Comparison of ENCODE assay signal across 15 mouse cellular contexts in the genomic region with DNA sequence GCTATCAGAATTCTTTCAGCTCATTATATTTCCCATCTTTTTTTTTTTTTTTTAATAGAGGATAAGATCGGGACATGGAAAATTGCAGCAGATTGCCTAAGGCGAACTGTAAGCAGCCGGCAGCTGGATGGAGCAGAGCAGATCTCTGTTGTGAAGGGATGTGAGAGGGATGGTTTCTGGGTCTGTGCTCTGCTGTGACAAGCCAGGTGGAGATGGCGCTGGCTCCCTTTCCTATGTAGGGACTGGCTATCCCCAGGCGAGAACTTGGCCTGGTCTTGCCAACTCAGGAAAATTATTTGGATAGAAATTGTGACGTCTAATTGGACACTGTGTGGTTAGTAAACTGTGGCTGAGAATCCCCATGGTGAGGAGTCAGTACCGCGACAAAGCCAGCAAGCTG.
DNase-seq lines count a peak whose midpoint lies in the region; ATAC-seq lines count a peak whose summit lies in the region.
"Had no signal": no experiment of that assay in that cellular context is flagged by ENCODE, and none has a peak within 500 bp of the region (broad histone marks: within the 10 kb centered on the region; RNA-seq: fewer than 3 reads in every experiment).

No protein-coding gene starts in this region.

- intact Hi-C loops in left cerebral cortex, postnatal 4 days (cut with DNase I): no loop called here
- intact Hi-C loops in left cerebral cortex, postnatal 36 days (cut with DNase I): no loop called here

- H3K36me3 ChIP-seq in forebrain, embryonic 14.5 days (ENCODE audit: control insufficient read depth, insufficient read depth, low read length): no peaks in the 10 kb centered on the region
- H3K36me3 ChIP-seq in hindbrain, embryonic 16.5 days (ENCODE audit: control insufficient read depth, insufficient read depth, low read length): no peaks in the 10 kb centered on the region
- H3K36me3 ChIP-seq in neural tube, embryonic 14.5 days (ENCODE audit: control insufficient read depth, insufficient read depth, low read length): no peaks in the 10 kb centered on the region

- H3K4me3 ChIP-seq in forebrain, embryonic 14.5 days (ENCODE audit: low read depth, low read length): no peak overlapping the region
- H3K4me3 ChIP-seq in hindbrain, embryonic 16.5 days (ENCODE audit: low read length): no peak overlapping the region
- H3K4me3 ChIP-seq in neural tube, embryonic 14.5 days (ENCODE audit: low read depth, low read length): no peak overlapping the region

- H3K9ac ChIP-seq in forebrain, embryonic 14.5 days (ENCODE audit: low read length): no peak overlapping the region
- H3K9ac ChIP-seq in hindbrain, embryonic 16.5 days (ENCODE audit: low read depth, low read length): no peak overlapping the region
- H3K9ac ChIP-seq in neural tube, embryonic 14.5 days (replicated peaks; ENCODE audit: low read depth, low read length): no peak overlapping the region
- H3K9ac ChIP-seq: liver, embryonic 14.5 days had no signal

- 64% methylated on average over 8 of the region's 8 CpGs for WGBS in forebrain, embryonic 14.5 days
- WGBS in hindbrain, embryonic 16.5 days: 31% methylated on average over 8 of the region's 8 CpGs
- WGBS in neural tube, embryonic 14.5 days: 49% methylated on average over 8 of the region's 8 CpGs

- DNase-seq in left cerebral cortex, postnatal 4 days: peak; percentile 50
- DNase-seq in left cerebral cortex, postnatal 36 days (ENCODE audit: low spot score in 2 of 2): no peak
- DNase-seq in forebrain, embryonic 14.5 days (ENCODE audit: low spot score): peak; percentile 58
- DNase-seq in embryo, embryonic 9.5 days (ENCODE audit: extremely low spot score): no peak
- no peak for DNase-seq in retina, postnatal 1 day
- DNase-seq in natural killer cell, adult 2 months (ENCODE audit: low spot score in 2 of 2): no peak
- DNase-seq: cerebellum, adult 11-12 months; embryo, embryonic 11 days; gastrocnemius, postnatal 36 days; lung, postnatal 10 days; thymus, postnatal 14 days had no signal

- H3K4me2 ChIP-seq in forebrain, embryonic 14.5 days (ENCODE audit: low read length): no peak overlapping the region
- no peak overlapping the region for H3K4me2 ChIP-seq in hindbrain, embryonic 16.5 days (ENCODE audit: low read length)
- H3K4me2 ChIP-seq in neural tube, embryonic 14.5 days (ENCODE audit: low read depth, low read length): no peak overlapping the region

- H3K4me1 ChIP-seq in forebrain, embryonic 14.5 days (ENCODE audit: control insufficient read depth, insufficient read depth, low read length): peaks cover 5% of the 10 kb centered on the region; the same call in 1 of the 2 replicates
- H3K4me1 ChIP-seq in hindbrain, embryonic 16.5 days (ENCODE audit: control insufficient read depth, insufficient read depth, low read depth, low read length): peaks cover 4% of the 10 kb centered on the region; the same call in 1 of the 2 replicates
- peaks cover 6% of the 10 kb centered on the region; the same call in 1 of the 2 replicates for H3K4me1 ChIP-seq in neural tube, embryonic 14.5 days (ENCODE audit: control insufficient read depth, insufficient read depth, low read length)

- no peak overlapping the region for H3K27ac ChIP-seq in forebrain, embryonic 14.5 days (ENCODE audit: low read depth, low read length)
- peak overlapping the region; percentile 16 for H3K27ac ChIP-seq in hindbrain, embryonic 16.5 days (ENCODE audit: low read depth, low read length)
- H3K27ac ChIP-seq in neural tube, embryonic 14.5 days (ENCODE audit: low read depth, low read length): 0 out of 2 replicates have a peak overlapping the region, but pooled peaks have one; percentile 3
- H3K27ac ChIP-seq: kidney, postnatal 0 days; liver, embryonic 14.5 days had no signal

- no peaks in the 10 kb centered on the region for H3K9me3 ChIP-seq in forebrain, embryonic 14.5 days (replicated peaks; ENCODE audit: control insufficient read depth, low read length)
- H3K9me3 ChIP-seq in hindbrain, embryonic 16.5 days (ENCODE audit: control insufficient read depth, low read length): no peaks in the 10 kb centered on the region
- H3K9me3 ChIP-seq in neural tube, embryonic 14.5 days (ENCODE audit: control insufficient read depth, low read length): no peaks in the 10 kb centered on the region

- ATAC-seq in forebrain, embryonic 14.5 days: peak; percentile 62
- ATAC-seq in hindbrain, embryonic 16.5 days: peak; percentile 57; the same call in 1 of the 2 replicates
- ATAC-seq in neural tube, embryonic 14.5 days (ENCODE audit: low read depth): 0 out of 2 replicates have a peak, but pooled peaks have one; percentile 68

- H3K27me3 ChIP-seq in forebrain, embryonic 14.5 days (replicated peaks; ENCODE audit: control insufficient read depth, insufficient read depth, low read length): no peaks in the 10 kb centered on the region
- no peaks in the 10 kb centered on the region for H3K27me3 ChIP-seq in hindbrain, embryonic 16.5 days (replicated peaks; ENCODE audit: control insufficient read depth, insufficient read depth, low read length)
- H3K27me3 ChIP-seq in neural tube, embryonic 14.5 days (ENCODE audit: control insufficient read depth, insufficient read depth, low read length): no peaks in the 10 kb centered on the region

Comparison
In these comparisons a context has a peak if more than half of its experiments do, and no peak if none do; other contexts are left out.
1. DNase-seq: peak in left cerebral cortex, postnatal 4 days (single experiment) and forebrain, embryonic 14.5 days (single experiment); none in left cerebral cortex, postnatal 36 days (0 of 2), embryo, embryonic 9.5 days (single experiment), retina, postnatal 1 day (single experiment) and natural killer cell, adult 2 months (0 of 2).
2. Peak in every context shown above with its lines, with median percentiles within 50 percentile points of each other: ATAC-seq.